Mouse (Mus musculus) cerebellum, adult 8-10 months (tissue): ENCODE results near the gene Olfr376.

Source experiments
- DNase-seq: peaks from one replicate; pipeline ENCODE4 v3.0.0; 2022

Olfr376 gene

GRCm38 (mm10) chr11:73370946-73371345 is at the start of gene Olfr376:
Gene Olfr376, plus strand, starts transcription at chr11:73371246.
- no peak for DNase-seq

DNA sequence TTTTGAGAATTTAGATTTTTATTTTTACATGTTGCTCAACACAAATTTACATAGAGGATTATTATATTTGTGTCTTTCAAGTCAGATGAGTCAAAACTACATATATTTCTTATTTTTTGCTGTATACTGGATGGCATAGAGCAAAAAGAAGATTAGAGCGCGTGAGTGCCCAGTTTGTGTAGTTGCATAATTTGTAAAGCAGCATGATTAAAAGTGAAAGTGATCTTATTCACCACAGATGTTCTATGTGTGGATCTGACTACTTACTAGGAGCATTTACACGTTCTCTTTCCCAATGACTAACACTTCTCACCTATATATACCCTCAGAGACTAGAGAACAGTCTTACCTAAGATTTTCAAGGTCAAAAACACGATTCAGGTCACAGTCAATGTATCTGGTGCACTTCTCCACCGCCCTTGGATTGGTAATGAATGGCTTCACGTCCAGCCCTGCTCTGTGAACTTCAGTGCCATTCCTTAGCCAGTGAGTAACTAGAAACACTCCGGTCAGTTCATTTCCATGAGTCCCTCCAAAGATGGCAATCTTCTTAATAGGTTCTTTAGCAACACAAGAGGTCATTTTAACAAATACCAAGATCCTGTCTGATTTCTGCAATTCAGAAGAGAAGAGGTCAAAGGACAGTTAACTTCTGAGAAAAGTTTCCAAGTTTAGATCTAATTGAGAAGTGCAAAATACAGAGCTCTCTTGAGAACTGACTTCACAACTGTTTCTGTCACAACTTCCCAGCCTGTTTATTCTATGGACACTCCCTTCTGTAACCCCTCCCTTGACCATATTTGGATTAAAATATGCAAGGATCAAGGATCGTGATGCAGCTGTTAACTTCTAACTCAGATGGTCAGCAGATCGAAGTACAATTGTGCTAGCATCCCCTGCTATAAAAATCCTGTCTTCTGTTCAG is 46.9 kb upstream of the Olfr376 start:
- DNase-seq = no peak

GRCm38 (mm10) chr11:73326485-73326886 is 44.6 kb upstream of the Olfr376 start:
- DNase-seq = no peak

DNA sequence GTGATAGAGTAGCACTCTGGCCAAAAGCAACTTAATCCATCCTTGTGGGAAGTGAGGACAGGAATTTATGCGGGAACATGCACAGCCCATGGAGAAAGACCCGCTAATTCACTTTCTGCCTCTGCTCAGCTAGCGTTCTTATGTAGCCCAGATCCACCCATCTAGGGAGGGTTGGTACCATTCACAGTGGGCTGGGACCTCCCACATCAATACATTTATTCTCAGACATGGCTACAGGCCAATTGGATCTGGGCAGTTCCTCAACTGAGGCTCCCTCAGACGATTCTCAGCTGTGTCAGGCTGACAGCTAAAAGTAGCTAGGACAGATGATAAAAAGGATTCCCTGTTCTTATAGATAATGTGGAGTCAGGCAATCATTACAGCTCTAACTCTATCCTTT is 43.7 kb upstream of the Olfr376 start:
- DNase-seq = no peak

- DNase-seq = no peak
These were observed 41.6 kb upstream of the Olfr376 start, which contains the start of the genes Aspa, Gm49340 and Spata22 for GRCm38 (mm10) chr11:73329442-73329841. Gene Aspa, minus strand, starts transcription at chr11:73329596. Gene Gm49340, plus strand, starts transcription at chr11:73329741. Gene Spata22, plus strand, starts transcription at chr11:73329741.

GRCm38 (mm10) chr11:73333357-73333756 is 37.7 kb upstream of the Olfr376 start:
- no peak for DNase-seq

- DNase-seq = no peak
These were observed 34.1 kb upstream of the Olfr376 start for GRCm38 (mm10) chr11:73336919-73337318.

DNA sequence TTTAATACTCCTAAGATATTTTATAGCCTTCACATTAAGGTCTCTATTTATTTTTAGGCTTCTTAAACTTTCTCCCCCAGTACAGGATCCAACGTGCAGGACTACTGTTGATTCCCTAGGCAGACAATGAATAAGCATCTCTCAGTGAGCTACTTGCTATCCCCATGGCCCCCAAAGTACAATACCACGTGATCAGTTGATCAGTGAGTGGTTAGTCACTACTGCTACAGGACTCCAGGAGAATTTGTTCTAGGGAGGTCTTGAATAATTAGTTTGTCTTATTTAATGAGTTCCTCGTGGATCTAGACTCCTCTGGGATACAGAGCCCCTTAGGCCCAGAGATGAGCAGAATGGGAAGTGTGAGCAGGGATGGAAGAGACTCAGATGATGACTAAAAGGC is 20.6 kb upstream of the Olfr376 start, which contains the start of gene Olfr20:
Gene Olfr20, plus strand, starts transcription at position 301 of the 400 bp plus-strand sequence.
- DNase-seq = no peak

DNA sequence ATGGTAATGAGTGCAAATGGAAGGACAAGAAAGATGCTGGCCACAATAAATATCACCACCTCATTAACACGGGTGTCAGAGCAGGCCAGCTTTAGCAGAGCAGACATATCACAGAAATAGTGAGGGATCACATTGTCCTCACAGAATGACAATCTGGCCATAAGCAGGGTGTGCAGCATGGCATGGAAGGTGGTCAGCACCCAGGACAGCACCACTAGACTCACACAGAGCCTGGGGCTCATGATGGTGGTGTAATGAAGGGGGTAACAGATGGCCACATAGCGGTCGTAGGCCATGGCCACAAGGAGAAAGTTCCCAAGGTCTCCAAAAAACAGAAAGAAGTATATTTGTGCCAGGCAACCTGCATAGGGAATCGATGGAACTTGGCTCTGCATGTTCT is 24.3 kb downstream of the Olfr376 start:
- DNase-seq = no peak

- DNase-seq = no peak
These were observed 28.5 kb downstream of the Olfr376 start, which contains the start of gene Olfr1 for GRCm38 (mm10) chr11:73399514-73399913. Gene Olfr1, minus strand, starts transcription at chr11:73399614.
